ENCODE assay signal across 17 mouse cellular contexts in genomic region chr16:97430091-97430490, GRCm38 (mm10).
"Had no signal": no experiment of that assay in that cellular context is flagged by ENCODE, and none has a peak within 500 bp of the region (broad histone marks: within the 10 kb centered on the region; RNA-seq: fewer than 3 reads in every experiment).

No protein-coding gene starts in this region.

- H3K27ac ChIP-seq: intestine, embryonic 15.5 days; limb, embryonic 15.5 days; liver, embryonic 12.5 days; midbrain, embryonic 10.5 days; neural tube, embryonic 15.5 days; stomach, postnatal 0 days had no signal

- DNase-seq: kidney, adult 18-20 months; kidney, postnatal 10 days; kidney, postnatal 4 days; lung, embryonic 14.5 days; lung, postnatal 10 days; lung, postnatal 4 days; midbrain, embryonic 14.5 days; right cerebral cortex, postnatal 14 days; thymus, adult 2 months; thymus, postnatal 25 days had no signal

- H3K4me3 ChIP-seq: intestine, embryonic 15.5 days; limb, embryonic 15.5 days; liver, embryonic 12.5 days; midbrain, embryonic 10.5 days; myocyte; neural tube, embryonic 15.5 days had no signal
